Mouse (Mus musculus) mouse trophoblast stem cell (cell line): ENCODE measurements around the gene Hnrnpc.

ENCODE experiments used
- in situ Hi-C, 2 experiments: fragments of 300-500 bp; cut with MseI, MboI; formaldehyde crosslinking; loops; 2 replicates in 1 of 2; 3 replicates in 1 of 2; pipeline ENCODE4 v1.15.1; 2025

The Hnrnpc gene

GRCm38 (mm10) chr14:52024133-52024532 is 79.7 kb downstream of the Hnrnpc start:
- in situ Hi-C loops: no loop called here
